Mouse (Mus musculus) monocyte, adult 2 months (primary cell): ENCODE measurements at regions not wholly inside any gene's neighbourhood (a gene's known extent, or its start where the extent isn't known, plus 50 kb on each side); places are given as distances from the start of the nearest gene placed in this dataset.

Experiments
- DNase-seq, 2 experiments: peaks; one replicate each; pipeline ENCODE4 v3.0.0; 2022; ENCODE audit warnings: low spot score in 2 of 2, low read depth in 1 of 2

DNA sequence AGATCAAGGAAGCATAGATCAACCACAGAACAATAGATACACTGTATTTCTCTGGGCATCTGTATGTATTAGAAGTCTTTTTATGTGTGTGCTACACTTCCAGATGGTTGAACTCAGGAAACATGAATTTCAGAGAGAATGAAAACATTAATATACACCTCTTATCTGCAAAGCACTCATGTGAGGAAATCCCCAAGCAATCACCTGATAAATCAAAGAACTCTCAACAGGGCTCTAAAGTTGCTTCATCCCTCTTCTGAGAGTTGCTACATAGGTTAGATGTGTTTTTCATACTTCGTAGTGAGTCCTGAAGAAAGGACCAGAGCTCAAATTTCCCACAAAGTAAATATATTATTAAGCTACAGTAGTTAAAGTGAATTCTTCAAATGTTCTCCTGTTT is 263.1 kb upstream of the Tbl1xr1 start:
- DNase-seq = no peak

DNA sequence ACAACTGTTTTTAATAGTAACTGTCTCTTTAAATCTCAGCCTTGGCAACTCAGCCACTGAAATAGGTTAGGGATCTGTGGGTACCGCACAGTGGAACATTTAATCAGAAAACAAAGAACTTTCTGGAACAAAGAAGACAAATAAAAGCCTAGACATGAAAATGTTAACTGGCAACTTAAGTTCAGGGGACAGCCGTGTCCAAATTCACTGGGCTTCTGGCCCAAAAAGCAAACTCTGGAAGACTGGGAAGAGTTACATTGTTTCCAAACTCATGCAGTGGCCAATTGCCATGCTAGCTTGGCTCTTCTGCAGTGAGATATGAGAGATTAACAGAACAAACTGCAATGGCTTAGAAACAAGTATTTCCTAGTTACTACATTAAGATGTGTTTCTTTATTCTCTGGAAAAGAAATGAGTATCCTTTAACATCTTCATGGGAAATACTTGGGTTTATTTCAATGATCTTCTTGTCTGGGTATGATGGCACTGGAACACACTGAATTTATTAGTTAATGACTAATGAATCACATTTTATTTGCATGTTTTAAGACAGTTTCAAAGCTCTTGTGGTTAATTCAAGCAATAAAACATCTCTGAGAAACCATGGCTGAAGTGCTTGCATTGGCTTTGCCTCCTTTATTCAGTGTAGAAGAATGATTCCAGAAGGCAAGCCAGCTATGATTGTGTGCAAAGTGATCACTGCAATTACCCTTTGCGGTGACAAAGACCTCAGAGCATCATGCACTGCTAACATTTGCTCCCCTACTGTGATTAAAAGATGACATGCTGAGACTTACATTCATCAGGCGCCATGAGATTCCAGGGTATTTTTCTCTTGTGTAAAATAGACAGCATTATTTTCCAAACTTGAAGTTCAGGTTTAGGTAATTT is 259.2 kb upstream of the Tbl1xr1 start:
- DNase-seq = no peak

DNA sequence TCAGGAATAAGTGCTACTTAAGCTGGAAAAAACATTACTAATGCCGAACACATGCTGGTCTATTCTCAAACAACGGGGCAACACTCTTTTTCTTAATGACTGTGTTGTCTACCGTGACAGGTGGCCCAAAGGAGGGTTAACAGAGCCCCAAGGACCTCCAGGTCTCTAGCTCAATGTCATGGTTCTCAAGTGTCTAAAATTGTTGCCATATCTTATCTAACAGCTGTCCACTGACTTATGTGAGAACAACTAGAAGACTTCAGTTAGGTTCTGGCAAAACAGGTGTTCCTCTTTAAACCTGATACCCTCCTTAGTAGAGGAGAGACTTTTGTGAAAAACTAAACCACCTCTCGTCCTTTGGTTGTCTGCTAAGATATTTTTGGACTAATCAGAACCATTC is 257.4 kb upstream of the Tbl1xr1 start:
- DNase-seq = no peak

DNA sequence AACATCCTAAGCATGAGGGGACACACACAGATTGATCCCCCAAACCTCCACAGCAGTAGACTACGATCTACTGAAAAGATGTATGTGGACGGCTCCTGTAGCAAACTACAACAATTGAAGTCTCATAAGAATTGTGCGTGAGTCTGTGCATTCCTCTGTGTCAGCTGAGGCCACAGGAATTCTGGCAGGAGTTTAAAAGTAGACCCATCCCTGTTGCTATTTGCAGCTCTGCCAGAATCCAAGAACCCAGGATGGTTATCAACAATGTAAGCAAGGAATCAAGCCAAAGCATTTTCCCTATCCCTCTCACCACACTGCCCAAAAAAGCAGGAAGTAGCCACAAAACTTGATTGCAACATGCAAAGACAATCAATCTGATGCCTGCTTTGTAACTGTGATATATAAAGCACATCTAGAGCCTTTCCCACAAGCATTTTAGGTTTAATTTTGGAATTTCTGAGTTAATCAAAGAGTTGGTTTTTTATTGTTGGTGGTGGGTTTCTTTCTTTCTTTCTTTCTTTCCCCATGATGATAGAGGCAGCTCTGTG is 256.3 kb upstream of the Tbl1xr1 start:
- DNase-seq = no peak

DNA sequence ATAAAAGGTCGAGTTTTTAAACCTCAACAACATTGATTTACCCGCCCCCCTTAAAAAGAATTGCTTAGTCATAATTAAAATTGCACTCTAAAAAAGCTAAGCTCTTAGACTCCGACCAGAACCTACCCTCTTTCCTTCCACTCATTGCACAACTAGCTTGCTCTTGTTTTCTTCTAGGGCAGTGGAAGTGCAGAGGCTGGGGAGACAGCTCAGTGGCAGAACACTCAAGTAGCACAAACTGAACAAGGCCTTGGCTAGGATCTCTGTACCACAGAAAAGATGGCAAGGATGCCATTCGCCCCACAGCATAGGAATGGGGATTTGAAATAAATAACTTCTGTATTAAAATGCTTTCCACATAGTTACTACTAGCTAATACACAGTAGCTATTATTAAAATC is 253.8 kb upstream of the Tbl1xr1 start:
- no peak for DNase-seq

DNA sequence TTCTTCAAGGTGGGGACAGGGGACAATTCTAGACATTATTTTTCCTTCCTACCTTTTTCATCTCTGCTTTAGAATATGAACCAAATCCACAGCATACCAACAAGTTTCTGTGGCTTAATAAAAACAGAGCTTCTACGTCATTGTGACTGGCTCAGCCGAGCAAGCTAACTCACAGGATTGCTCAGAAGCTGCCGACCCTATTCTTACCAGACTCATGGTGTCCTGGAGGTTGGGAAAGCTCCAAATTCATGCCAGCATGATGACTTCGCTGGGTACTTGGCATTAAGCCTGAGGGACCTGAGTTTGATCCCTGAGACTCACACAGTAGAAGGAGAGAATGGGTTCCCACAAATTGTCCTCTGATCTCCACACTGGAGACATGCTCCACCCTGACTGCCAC is 253.1 kb upstream of the Tbl1xr1 start:
- DNase-seq = no peak

DNA sequence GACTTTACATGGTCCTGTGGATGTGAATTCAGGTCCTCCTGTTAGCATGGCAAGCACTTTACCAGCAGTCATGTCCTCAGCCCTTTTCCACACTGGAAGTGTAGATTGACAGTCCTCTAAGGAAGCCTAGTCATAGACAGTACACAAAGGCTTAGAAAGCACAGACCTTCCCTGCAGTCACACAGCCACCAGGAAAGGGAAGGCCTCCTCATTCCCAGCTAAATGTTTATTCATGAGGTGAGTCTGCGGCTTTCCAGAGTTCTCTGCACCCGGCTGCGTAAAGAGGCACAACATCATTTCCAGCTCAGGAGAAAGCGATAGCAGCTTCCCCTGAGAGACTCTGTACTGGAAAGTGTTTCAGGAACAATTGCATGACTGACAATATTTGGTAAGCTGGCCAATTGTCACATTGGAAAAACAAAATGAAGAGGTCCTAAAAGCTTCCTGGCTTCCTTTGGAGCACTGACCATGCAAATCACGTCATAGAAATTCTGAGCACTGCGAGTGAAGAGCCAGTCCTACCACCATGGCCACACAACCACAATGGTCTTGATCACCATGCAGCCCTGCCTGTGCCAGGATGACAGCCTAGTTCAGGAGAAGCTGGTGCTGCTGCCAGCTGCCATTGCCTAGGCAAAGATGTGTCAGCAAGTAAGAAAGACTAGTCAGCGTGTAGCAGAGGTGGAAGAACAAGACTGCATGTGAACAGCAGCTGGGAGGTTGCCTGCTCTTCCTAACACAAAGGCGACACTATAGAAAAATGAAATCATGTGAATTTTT is 252.2 kb upstream of the Tbl1xr1 start:
- no peak for DNase-seq

DNA sequence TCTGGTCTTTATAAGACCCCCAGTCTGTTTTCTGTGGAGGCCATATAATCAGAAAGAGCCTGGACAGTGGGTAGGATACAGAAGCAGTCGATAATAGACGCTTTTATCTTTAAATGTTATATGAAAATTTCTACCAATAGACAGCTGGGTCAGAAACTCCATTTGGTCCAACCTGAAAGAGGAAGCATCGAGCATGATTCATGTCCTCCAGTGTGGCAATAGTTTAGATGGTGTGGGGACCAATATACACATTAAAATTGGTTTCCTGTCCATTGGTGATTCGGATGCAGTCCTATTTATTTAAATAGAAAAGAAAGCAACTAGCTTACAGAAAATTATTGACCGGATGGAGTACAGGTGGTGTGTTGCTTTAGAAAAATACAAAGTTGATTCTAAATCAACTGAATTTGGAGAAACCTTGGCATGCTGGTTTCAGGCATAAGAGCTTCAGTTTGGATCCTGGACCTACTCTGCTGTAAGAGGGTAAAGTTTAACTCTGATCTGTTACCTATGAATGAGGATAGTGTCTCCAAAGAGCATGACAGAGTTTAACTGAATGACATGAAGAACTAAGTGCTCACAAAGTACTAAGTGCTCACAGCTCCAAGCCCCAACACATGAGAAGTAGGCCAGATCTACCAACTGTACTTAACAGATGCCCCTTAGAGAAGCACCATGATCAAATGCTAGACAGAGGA is 251.4 kb upstream of the Tbl1xr1 start:
- DNase-seq = no peak

DNA sequence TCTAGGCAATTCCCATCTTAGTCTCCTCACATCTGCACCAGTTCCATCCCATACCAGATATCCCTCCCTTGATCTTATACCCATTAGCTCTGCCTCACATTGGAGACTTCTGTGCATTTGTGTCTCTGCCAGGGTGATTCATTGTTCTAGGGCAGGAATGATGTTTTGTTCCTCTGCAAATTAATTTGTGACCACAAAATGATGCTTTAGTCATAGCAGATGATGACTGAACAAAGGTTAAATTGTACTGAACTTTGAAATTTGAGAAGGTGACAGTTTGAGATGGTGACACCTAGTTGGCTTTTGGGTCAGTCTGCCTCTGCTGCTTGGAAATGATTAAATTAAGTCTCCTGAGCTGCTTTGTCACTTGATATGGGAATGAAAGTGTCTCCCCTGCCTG is 248.8 kb upstream of the Tbl1xr1 start:
- no peak for DNase-seq

DNA sequence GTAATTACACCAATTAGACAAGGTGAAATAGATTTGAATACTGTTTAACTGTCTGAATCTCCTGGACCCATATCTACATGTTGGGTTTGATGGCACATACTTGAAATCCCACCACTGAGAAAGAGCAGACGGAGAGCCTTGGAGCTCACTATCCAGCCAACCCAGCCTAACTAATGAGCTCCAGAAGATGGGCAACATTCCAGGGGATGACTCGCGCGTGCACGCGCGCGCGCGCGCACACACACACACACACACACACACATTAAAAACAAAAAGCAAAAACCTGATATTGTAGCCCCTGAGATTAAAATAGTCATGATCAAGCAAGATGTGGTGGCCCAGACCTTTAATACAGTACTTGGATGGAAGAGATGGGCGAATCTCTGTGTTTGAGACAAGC is 243.3 kb upstream of the Tbl1xr1 start:
- DNase-seq = no peak

DNA sequence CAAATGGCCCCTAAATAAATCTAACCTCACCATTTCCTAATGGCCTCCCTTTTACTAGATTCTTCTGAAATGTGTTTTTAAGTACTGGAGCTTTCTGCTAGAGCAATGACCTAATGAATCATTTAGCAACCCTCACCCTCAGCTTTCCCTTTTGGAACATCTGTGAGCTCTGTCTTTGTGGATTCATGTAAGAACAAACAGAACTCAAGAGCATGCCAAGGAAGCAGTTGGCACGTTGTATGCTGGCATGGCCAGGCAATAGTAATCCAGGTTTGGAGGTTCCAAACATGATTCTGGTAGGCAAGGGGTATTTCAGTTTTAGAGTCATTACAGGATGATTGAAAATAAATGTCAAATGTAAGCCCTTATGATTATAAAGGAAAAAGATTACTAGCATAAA is 240.9 kb upstream of the Tbl1xr1 start:
- DNase-seq = no peak

DNA sequence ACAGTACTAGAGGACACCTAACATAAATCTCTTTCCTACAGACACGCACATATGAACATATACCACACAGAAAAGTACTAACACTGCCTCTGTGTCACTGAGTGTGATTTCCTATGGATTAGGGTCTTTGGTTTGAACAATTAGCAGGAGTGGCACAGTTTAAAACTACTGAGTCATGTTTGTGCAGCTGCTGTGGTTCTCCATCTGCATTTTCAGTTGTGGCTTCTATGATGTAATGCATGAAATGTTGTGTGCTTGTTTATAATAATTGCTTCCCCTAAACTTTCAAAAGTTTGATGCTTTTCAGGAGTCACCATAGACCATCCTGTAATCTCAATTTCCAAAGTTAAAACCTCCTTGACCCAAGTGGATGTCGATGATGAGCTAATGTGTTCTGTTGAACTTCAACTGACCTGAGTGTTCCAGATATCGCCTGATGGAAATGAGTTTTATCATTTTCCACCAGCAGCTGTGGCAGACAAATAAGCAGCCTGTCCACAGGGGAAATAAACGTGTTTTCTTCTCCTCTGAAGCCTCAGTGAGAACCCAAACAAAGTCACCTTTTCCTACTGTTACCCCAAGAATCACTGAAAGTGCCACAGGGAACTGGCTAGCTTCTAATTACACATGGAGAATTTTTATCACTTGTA is 239.0 kb upstream of the Tbl1xr1 start:
- DNase-seq = no peak

DNA sequence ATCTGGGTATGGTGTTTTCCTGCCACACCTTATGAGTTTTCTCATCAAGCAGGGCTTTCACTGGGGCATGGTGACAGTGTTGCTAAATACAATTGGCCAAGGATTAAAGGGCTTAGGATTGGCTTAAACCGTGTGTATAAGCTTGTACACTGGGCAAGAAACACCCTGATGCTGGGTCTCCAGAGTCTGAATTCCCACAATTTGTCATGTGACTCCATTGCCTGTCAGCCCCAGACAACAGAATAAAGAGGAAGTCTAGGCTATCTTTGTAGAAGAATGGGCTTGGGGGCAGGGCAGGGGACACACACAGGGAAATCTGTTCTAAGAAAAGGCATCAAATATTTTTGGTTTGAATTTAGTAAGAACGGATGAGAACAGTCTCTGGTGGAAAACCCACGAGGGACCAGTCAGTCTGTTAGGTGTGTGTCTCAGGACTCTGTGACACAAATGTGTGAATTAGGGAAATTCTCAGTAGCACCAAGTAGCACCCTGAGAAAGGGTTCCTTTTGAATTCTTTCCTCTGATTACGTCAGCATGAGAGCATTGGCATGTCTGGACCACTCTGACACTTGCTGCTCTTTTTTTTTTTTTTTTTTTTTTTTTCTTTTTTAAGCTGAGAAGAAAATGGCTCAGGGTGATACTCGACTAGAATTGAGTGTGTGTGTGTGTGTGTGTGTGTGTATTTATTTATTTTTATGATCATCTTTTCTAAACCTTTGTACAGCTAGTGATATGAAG is 235.5 kb upstream of the Tbl1xr1 start:
- no peak for DNase-seq

DNA sequence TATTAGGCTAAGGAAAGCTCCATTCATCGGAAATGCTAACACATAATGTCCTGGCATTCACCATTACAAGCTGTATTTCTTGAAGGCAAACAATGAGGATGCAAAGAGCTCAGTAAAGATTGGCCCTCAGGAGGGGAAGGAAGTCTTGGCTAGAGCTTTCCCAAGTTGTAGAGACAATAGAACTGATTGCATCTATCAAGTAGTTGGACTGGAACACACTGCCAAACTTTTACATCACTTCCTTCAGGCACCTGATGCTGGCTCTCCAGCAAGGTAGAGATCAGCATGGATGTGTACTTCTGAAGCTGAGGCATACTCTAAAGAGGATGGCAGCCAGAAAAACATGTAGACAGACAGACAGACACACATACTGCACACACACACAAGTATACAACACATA is 234.9 kb upstream of the Tbl1xr1 start:
- no peak for DNase-seq

DNA sequence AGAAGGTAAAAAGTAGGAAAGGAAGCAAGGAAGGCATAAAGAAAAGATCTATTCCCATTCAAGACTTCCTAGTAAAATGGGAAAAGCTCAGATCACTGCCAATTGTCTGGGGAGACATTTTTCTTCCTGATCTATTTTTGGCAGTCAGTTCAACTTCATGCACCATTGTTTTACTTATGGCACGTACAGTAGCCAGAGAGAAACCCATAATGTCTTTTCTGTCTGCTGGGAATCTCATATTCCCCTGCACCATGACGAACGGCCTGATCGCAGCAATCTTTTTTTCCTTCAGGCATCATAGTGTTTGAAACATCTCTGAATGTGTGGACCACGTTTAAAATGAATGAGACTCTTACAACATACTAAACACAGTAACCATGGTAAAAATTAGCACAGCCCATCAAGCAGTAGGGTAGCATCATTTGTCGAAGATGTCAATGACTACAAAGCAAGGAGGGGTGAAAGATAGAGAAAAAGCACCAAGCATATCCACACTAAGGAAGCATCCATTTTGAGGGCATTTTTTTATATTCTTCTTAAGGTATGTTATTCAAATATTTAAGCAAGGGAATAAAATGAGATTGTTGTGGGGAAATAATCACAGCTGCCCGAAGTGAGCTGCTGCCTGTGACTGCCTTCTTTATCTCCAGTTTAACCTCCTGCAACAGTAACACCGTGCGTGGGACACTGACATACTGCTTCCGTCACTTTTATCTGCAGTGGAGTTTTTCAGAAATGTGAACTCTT is 233.7 kb upstream of the Tbl1xr1 start:
- no peak for DNase-seq

DNA sequence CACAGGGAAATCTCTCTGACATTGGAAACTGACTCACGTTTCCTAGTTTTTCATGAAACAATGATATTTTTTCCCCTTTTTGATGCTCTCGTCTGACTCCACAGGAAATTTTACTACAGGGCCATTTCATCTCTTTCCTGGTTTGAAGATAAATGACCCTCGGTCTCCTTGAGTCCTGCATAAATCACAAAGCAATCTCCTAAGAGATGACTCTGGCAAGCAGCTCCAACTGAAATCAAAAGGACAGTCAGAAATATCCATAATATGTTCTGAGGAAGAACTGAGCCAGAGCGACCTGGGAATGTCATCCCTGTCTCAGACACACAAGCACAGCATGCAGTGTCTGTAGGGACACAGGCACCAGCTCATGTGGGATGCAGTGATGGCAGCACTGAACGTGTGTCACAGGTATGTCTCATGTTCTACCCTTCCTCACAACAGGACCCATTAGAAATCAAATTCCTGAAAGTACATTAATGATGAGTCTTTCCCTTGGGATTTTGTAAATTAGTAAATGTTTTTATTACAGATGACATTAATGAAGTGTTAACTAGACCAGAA is 233.1 kb upstream of the Tbl1xr1 start:
- no peak for DNase-seq

DNA sequence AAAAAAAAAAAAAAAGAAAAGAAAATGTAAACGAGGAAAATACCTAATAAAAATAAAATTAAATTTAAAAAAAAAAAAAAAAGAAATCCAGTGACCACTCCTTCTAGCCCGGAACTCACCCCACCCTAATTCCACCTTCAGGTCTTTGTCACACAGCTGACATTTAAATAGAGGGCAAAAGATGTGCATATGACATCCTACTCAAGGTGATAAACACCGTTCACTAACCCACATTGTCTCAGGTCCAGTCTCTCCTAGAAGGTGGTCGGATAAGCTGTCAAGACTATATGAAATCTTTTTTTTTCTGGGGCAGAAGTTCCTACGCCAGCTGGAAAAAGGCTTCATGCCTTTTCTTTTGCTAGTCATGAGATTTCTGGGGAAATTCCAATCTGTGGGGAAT is 226.6 kb upstream of the Tbl1xr1 start:
- no peak for DNase-seq

DNA sequence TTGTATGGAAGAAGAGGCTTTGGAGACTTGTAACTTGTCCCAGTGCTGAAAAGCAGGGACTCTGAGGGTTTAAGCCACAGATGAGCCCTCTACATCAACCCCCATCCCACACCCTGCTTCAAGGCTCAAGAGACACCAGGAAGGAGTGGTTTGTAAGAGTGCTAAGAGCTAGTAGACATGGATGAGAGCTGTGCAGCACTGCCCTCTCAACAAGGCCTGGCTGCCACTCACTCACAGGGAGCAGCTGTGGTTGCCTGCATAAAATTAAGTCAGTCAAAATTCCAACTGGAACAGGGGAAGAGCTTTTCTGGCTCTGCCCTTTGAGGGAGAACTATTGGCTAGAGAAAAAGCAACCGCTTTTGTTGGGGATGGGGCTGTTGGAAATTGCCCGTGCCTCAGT is 225.5 kb upstream of the Tbl1xr1 start:
- DNase-seq = no peak

DNA sequence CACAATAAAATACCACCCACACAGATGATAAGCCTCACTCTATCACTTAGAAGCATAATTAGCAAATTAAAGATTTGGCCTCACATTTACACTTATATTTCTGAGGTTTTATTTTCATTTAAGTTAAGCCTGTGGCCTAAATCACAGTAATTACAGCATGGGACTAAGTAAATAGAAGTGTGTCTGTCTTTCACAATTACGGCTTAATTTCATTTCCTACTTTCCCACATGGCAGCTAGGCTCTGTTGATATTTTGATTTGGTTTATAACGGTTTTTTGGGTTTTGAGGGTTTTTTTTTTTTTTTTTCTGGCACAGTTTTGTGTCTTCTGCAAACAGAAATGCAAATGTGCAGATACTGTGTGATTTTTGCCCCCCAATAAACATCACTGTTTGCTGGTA is 222.1 kb upstream of the Tbl1xr1 start:
- DNase-seq = no peak
